Comparison of ENCODE assay signal across 11 mouse cellular contexts in the genomic region with DNA sequence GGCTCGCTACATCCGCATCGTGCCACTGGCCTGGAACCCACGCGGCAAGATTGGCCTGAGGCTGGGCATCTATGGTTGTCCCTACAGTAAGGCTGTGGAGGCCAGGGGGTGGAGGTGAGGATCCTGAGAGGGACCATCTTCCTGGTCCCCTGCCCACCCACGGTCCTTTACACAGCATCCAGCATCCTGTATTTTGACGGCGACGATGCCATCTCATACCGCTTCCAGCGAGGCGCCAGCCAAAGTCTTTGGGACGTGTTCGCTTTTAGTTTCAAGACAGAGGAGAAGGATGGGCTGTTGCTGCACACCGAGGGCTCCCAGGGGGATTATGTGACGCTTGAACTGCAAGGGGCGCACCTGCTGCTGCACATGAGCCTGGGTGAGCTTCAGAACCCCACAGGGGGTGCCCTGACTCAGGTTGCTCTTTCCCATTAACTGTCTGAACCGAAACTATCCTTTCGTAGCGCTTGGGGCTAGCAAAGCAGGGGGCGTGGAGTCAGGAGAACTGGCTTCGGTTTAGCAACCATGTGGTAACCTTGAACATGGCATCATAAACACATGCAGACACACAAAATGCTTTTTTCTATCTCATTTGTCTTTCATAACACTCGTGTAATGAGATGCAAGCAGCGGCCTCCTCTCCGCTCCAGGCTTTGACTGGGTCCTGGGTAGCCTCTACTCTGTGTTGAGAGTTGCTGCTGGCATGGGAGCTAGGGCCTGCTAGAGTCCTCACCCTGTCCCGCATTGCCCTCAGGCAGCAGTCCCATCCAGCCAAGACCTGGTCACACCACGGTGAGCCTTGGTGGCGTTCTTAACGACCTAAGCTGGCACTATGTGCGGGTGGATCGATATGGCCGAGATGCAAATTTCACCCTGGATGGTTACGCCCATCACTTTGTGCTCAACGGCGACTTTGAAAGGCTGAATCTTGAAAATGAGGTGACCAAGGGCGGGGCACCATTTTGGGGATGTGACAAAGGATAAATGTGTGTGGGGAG. TPM values are rescaled to one million over a fixed set of nuclear protein-coding genes. Genes with fewer than 3 reads are reported as not detected.
DNase-seq lines count a peak whose midpoint lies in the region; ATAC-seq lines count a peak whose summit lies in the region.
"Had no signal": no experiment of that assay in that cellular context is flagged by ENCODE, and none has a peak within 500 bp of the region (broad histone marks: within the 10 kb centered on the region; RNA-seq: fewer than 3 reads in every experiment).

No protein-coding gene starts in this region.

- no peaks in the 10 kb centered on the region for H3K36me3 ChIP-seq in heart, embryonic 11.5 days (ENCODE audit: control insufficient read depth, insufficient read depth, low read length)
- H3K36me3 ChIP-seq in limb, embryonic 10.5 days = no peaks in the 10 kb centered on the region
- H3K36me3 ChIP-seq: limb, embryonic 12.5 days had no signal

- peaks cover 22% of the 10 kb centered on the region for H3K4me1 ChIP-seq in heart, embryonic 11.5 days (ENCODE audit: control insufficient read depth, insufficient read depth, low read length)
- H3K4me1 ChIP-seq in limb, embryonic 10.5 days = peaks cover 46% of the 10 kb centered on the region

- H3K4me3 ChIP-seq in heart, embryonic 11.5 days (ENCODE audit: low read depth, low read length) = no peak overlapping the region
- H3K4me3 ChIP-seq in limb, embryonic 10.5 days = 0 out of 2 replicates have a peak overlapping the region, but pooled peaks have one; percentile 7
- H3K4me3 ChIP-seq: limb, embryonic 12.5 days had no signal

- no peak for ATAC-seq in heart, embryonic 11.5 days (replicated peaks; ENCODE audit: insufficient number of reproducible peaks, low FRiP score, low TSS enrichment)
- ATAC-seq: forebrain, embryonic 16.5 days had no signal

- H3K27me3 ChIP-seq in heart, embryonic 11.5 days (ENCODE audit: control insufficient read depth, insufficient read depth, low read length) = peaks cover 40% of the 10 kb centered on the region
- peaks cover 86% of the 10 kb centered on the region for H3K27me3 ChIP-seq in limb, embryonic 10.5 days (ENCODE audit: low read depth, poor library complexity, severe bottlenecking)

- no peak overlapping the region for H3K9ac ChIP-seq in heart, embryonic 11.5 days (ENCODE audit: low read depth, low read length)
- H3K9ac ChIP-seq: limb, embryonic 12.5 days had no signal

- peak overlapping the region; percentile 40 for H3K4me2 ChIP-seq in heart, embryonic 11.5 days
- H3K4me2 ChIP-seq: limb, embryonic 12.5 days had no signal

- intact Hi-C loops in heart, postnatal 10 days (cut with DNase I) = loop anchor here (10.0 kb wide), 1 partner anchor 284 kb away; no protein-coding TSS in a partner anchor
- intact Hi-C loops in left cerebral cortex, postnatal 36 days (cut with DNase I) = loop anchor here (10.0 kb wide), 1 partner anchor 194 kb away; no protein-coding TSS in a partner anchor

- no peak overlapping the region for H3K27ac ChIP-seq in heart, embryonic 11.5 days (ENCODE audit: low read depth, low read length)
- H3K27ac ChIP-seq in limb, embryonic 10.5 days = no peak overlapping the region
- H3K27ac ChIP-seq: limb, embryonic 12.5 days had no signal

- H3K9me3 ChIP-seq in heart, embryonic 11.5 days (replicated peaks; ENCODE audit: control insufficient read depth, low read length) = no peaks in the 10 kb centered on the region
- no peaks in the 10 kb centered on the region for H3K9me3 ChIP-seq in limb, embryonic 10.5 days (replicated peaks)
- H3K9me3 ChIP-seq: limb, embryonic 12.5 days had no signal

- no peak for DNase-seq in heart, postnatal 10 days
- DNase-seq in B cell, adult 2 months = peak; percentile 56
- peak; percentile 77 for DNase-seq in cerebellum, adult 9-11 months
- DNase-seq in limb, embryonic 10.5 days (ENCODE audit: low spot score) = peak; percentile 29
- no peak for DNase-seq in Muller cell, postnatal 12 days (ENCODE audit: inconsistent ontology term)
- no peak for DNase-seq in left cerebral cortex, postnatal 36 days (ENCODE audit: low spot score in 2 of 2)
- no peak for DNase-seq in gastrocnemius, postnatal 4 days (ENCODE audit: low spot score in 2 of 2)
- DNase-seq: kidney, postnatal 36 days had no signal

- 52% methylated on average over 36 of the region's 36 CpGs for WGBS in heart, embryonic 11.5 days (ENCODE audit: insufficient replicate concordance)
- 49% methylated on average over 36 of the region's 36 CpGs for WGBS in limb, embryonic 10.5 days

RNA-seq across cellular contexts. Expression of a gene that starts 3.1 kb away (rescaled TPM):
- 0.13 and 0.39 TPM in 2 replicates for polyA plus RNA-seq in heart, embryonic 11.5 days (2014; fragmentation: Nextera tagmentation; extraction: Ambion mirVana)
- total RNA-seq in heart, postnatal 10 days (2021) = under 1 TPM; 0.14 to 0.20 TPM
- not detected in 2 replicates for polyA plus RNA-seq in limb, embryonic 10.5 days (2016; fragmentation: Nextera tagmentation; extraction: Ambion mirVana)
- total RNA-seq in left cerebral cortex, postnatal 36 days (2021) = under 1 TPM in 1 of 2 experiments, not detected in 1; 0.37 TPM
- under 1 TPM; 0.36 to 0.37 TPM for total RNA-seq in gastrocnemius, postnatal 4 days (2021)
- polyA plus RNA-seq: forebrain, embryonic 16.5 days; limb, embryonic 12.5 days had no signal

RNA-seq across cellular contexts. Expression of a gene that starts 7.2 kb away (rescaled TPM):
- polyA plus RNA-seq in heart, embryonic 11.5 days (2014; fragmentation: Nextera tagmentation; extraction: Ambion mirVana) = 6.2 TPM in 2 replicates
- total RNA-seq in heart, postnatal 10 days (2021) = 10 to 100 TPM; 23.6 to 28.3 TPM
- polyA plus RNA-seq in limb, embryonic 10.5 days (2016; fragmentation: Nextera tagmentation; extraction: Ambion mirVana) = 1.9 and 3.0 TPM in 2 replicates
- total RNA-seq in left cerebral cortex, postnatal 36 days (2021) = 10 to 100 TPM; 12.3 TPM
- total RNA-seq in gastrocnemius, postnatal 4 days (2021) = 10 to 100 TPM; 39.5 to 41.4 TPM

RNA-seq across cellular contexts. Expression of a gene that starts 8.0 kb away (rescaled TPM):
- polyA plus RNA-seq in heart, embryonic 11.5 days (2014; fragmentation: Nextera tagmentation; extraction: Ambion mirVana) = 0.46 and 0.70 TPM in 2 replicates
- 1 to 10 TPM; 1.8 to 2.1 TPM for total RNA-seq in heart, postnatal 10 days (2021)
- 0.04 and 0.09 TPM in 2 replicates for polyA plus RNA-seq in limb, embryonic 10.5 days (2016; fragmentation: Nextera tagmentation; extraction: Ambion mirVana)
- 100 to 1,000 TPM; 167 to 172 TPM for total RNA-seq in left cerebral cortex, postnatal 36 days (2021)
- 1 to 10 TPM; 3.2 to 4.1 TPM for total RNA-seq in gastrocnemius, postnatal 4 days (2021)

RNA-seq across cellular contexts. Expression of a gene that starts 22.7 kb away (rescaled TPM):
- 4.3 TPM in 2 replicates for polyA plus RNA-seq in heart, embryonic 11.5 days (2014; fragmentation: Nextera tagmentation; extraction: Ambion mirVana)
- 1 to 10 TPM; 3.4 to 3.5 TPM for total RNA-seq in heart, postnatal 10 days (2021)
- 2.5 and 3.0 TPM in 2 replicates for polyA plus RNA-seq in limb, embryonic 10.5 days (2016; fragmentation: Nextera tagmentation; extraction: Ambion mirVana)
- 10 to 100 TPM; 49.7 to 62.4 TPM for total RNA-seq in left cerebral cortex, postnatal 36 days (2021)
- 1 to 10 TPM; 6.8 TPM for total RNA-seq in gastrocnemius, postnatal 4 days (2021)

RNA-seq across cellular contexts. Expression of a gene that starts 47.9 kb away (rescaled TPM):
- polyA plus RNA-seq in heart, embryonic 11.5 days (2014; fragmentation: Nextera tagmentation; extraction: Ambion mirVana) = 10.2 and 12.7 TPM in 2 replicates
- 10 to 100 TPM; 20.5 to 22.5 TPM for total RNA-seq in heart, postnatal 10 days (2021)
- 10.1 and 13.6 TPM in 2 replicates for polyA plus RNA-seq in limb, embryonic 10.5 days (2016; fragmentation: Nextera tagmentation; extraction: Ambion mirVana)
- 10 to 100 TPM; 47.8 to 52.1 TPM for total RNA-seq in left cerebral cortex, postnatal 36 days (2021)
- 10 to 100 TPM; 19.3 to 24.6 TPM for total RNA-seq in gastrocnemius, postnatal 4 days (2021)

Comparison
In these comparisons a context has a peak if more than half of its experiments do, and no peak if none do; other contexts are left out.
1. DNase-seq: peak in B cell, adult 2 months (2 of 2), cerebellum, adult 9-11 months (single experiment) and limb, embryonic 10.5 days (single experiment); none in heart, postnatal 10 days (0 of 2), Muller cell, postnatal 12 days (single experiment), left cerebral cortex, postnatal 36 days (0 of 2) and gastrocnemius, postnatal 4 days (0 of 2).
2. RNA of a gene that starts 8.0 kb away (total RNA-seq): 167 to 172 TPM in left cerebral cortex, postnatal 36 days; 3.2 to 4.1 TPM in gastrocnemius, postnatal 4 days and 1.8 to 2.1 TPM in heart, postnatal 10 days; every median in the first group is over 10 times any median in the second.